Mouse (Mus musculus) liver, embryonic 11.5 days (tissue): Measurements from ENCODE around the gene Plscr4. TPM values are rescaled to one million over a fixed set of nuclear protein-coding genes. Genes with fewer than 3 reads are reported as not detected.

Source experiments
- ATAC-seq: fragments of 200-750 bp; cut with Nextera tagmentation; replicated peaks from 2 replicates; pipeline ENCODE4 v1.8.0; 2017; ENCODE audit warnings: moderate number of reproducible peaks, mild to moderate bottlenecking, moderate TSS enrichment, moderate library complexity; ENCODE audit not compliant: low FRiP score
- DNase-seq: peaks from one replicate; pipeline ENCODE4 v3.0.0-alpha.2; 2017; ENCODE audit warnings: low spot score
- H3K27ac ChIP-seq: fragments of 300-500 bp; sonication (generic); 2 replicates; pipeline ENCODE4 v1.5.1; 2014; ENCODE audit warnings: mild to moderate bottlenecking, low read depth, low read length, control low read depth
- H3K27me3 ChIP-seq: fragments of 300-500 bp; sonication (generic); replicated peaks from 2 replicates; pipeline ENCODE4 v1.6.1; 2014; ENCODE audit warnings: low read length, mixed read lengths; ENCODE audit not compliant: control insufficient read depth, insufficient read depth
- H3K36me3 ChIP-seq: fragments of 300-500 bp; sonication (generic); 2 replicates; pipeline ENCODE4 v1.6.1; 2014; ENCODE audit warnings: mild to moderate bottlenecking, low read length, moderate library complexity, mixed read lengths; ENCODE audit not compliant: control insufficient read depth, insufficient read depth
- H3K4me1 ChIP-seq: fragments of 300-500 bp; sonication (generic); replicated peaks from 2 replicates; pipeline ENCODE4 v1.6.1; 2014; ENCODE audit warnings: low read length, mixed read lengths; ENCODE audit not compliant: control insufficient read depth, insufficient read depth
- H3K4me2 ChIP-seq: fragments of 300-500 bp; sonication (generic); 2 replicates; pipeline ENCODE4 v1.6.1; 2014; ENCODE audit warnings: mild to moderate bottlenecking, control low read depth, moderate library complexity
- H3K4me3 ChIP-seq: fragments of 300-500 bp; sonication (generic); 2 replicates; pipeline ENCODE4 v1.5.1; 2014; ENCODE audit warnings: low read depth, low read length, control low read depth
- H3K9ac ChIP-seq: fragments of 300-500 bp; sonication (generic); 2 replicates; pipeline ENCODE4 v1.6.1; 2014; ENCODE audit warnings: low read depth, low read length, control low read depth
- H3K9me3 ChIP-seq: fragments of 300-500 bp; sonication (generic); 2 replicates; pipeline ENCODE4 v1.6.1; 2016; ENCODE audit warnings: low read length, inconsistent platforms, mixed read lengths; ENCODE audit not compliant: control insufficient read depth
- WGBS: fragments of 180-500 bp; shearing (Covaris S2); extraction: QIAGEN DNeasy Blood & Tissue Kit; methylation state at CpG from one replicate; pipeline ENCODE4 v1.1.7; 2014; 5-methylcytosine and 5-hydroxymethylcytosine counted together
- polyA plus RNA-seq: library from polyadenylated mRNA; unstranded; fragments of >200 nt; fragmentation: Nextera tagmentation; extraction: Ambion mirVana; gene quantifications from 2 replicates; pipeline ENCODE4 v1.2.1, GENCODE M21; 2014

The Plscr4 gene
- polyA plus RNA-seq, 1 experiment from 2014 or later, result 0.77 TPM

DNA sequence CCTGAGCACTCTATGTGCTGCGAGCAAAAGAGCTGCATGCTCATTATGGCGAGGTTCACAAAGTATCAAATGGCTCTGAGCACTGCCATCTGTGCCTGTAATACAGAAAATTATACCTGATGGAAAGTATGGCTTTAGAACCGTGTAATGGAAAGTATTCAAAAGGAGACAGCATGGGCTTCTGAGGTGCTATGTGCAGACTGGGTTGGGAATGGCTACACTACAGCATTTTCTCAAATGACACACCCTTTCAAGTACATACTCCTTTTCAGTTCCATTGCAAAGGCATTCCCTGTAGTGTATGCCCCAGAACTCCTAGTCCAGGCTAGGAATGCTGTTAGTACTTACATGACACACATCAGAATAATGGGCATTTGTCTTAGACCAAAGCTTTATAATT is 72.9 kb downstream of the Plscr4 start:
- H3K4me2 ChIP-seq, result no peak overlapping the region
- ATAC-seq (no peak), DNase-seq (no peak)
- no peak overlapping the region for H3K9ac ChIP-seq
- no peak overlapping the region for H3K4me3 ChIP-seq
- no peaks in the 10 kb centered on the region for H3K36me3 ChIP-seq
- 72% methylated on average over 3 of the region's 3 CpGs for WGBS
- H3K4me1 ChIP-seq, result no peaks in the 10 kb centered on the region
- H3K9me3 ChIP-seq, result no peaks in the 10 kb centered on the region
- no peaks in the 10 kb centered on the region for H3K27me3 ChIP-seq
- H3K27ac ChIP-seq, result no peak overlapping the region

DNA sequence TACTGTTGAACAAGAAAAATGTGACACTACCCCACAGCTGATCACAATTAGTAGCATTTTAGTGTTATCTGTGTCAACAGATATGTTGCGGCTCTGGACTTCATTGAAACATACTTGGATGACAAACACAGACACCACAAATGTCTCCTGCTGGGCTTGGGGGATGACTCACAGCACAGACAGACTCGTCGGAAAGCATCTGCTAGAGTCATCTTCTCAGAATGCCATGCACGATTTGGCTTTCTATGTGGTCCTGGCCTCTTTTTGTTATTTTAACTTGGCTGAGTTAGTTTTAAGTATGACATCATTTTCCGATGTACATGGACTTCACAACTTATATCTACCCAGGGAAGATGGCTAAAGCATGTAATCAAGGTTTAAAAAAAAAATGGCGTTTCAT is 80.6 kb downstream of the Plscr4 start:
- DNase-seq (no peak), ATAC-seq (no peak)
- no peaks in the 10 kb centered on the region; the same call in 1 of the 2 replicates for H3K4me1 ChIP-seq
- H3K9ac ChIP-seq, result no peak overlapping the region
- no peaks in the 10 kb centered on the region for H3K36me3 ChIP-seq
- H3K9me3 ChIP-seq, result no peaks in the 10 kb centered on the region
- WGBS, result 70% methylated on average over 6 of the region's 6 CpGs
- no peak overlapping the region for H3K27ac ChIP-seq
- H3K4me2 ChIP-seq, result no peak overlapping the region
- no peaks in the 10 kb centered on the region; the same call in 1 of the 2 replicates for H3K27me3 ChIP-seq
- H3K4me3 ChIP-seq, result no peak overlapping the region

DNA sequence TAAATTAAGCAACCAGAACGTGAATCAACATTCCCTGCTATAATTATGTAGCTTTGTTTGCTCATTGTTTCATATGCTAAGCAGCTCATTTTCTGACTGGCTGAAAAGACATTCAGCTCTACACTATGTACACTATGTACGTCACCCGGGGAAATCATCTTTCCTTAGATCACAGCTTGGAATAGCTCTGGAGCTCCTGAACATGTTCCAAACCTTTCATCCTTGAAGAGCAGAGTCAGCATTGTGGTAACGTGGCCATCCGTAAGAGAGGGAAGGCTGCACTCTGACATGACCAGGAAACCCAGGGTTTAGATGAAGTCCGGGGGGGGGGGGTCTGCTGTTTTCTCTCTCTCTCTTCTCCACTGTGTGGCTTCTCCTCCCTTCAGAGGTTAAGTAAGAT is 81.0 kb downstream of the Plscr4 start:
- H3K9me3 ChIP-seq, result no peaks in the 10 kb centered on the region
- ATAC-seq (no peak), DNase-seq (no peak)
- H3K4me1 ChIP-seq, result no peaks in the 10 kb centered on the region; the same call in 1 of the 2 replicates
- H3K27me3 ChIP-seq, result no peaks in the 10 kb centered on the region; the same call in 1 of the 2 replicates
- 76% methylated on average over 6 of the region's 6 CpGs for WGBS
- no peak overlapping the region for H3K27ac ChIP-seq
- H3K4me3 ChIP-seq, result no peak overlapping the region
- H3K36me3 ChIP-seq, result no peaks in the 10 kb centered on the region
- no peak overlapping the region for H3K4me2 ChIP-seq
- no peak overlapping the region for H3K9ac ChIP-seq

Other genes starting within 250 kb of the Plscr4 start
- 35.4 and 36.9 TPM in 2 replicates for gene Plscr1, start 207.6 kb upstream of the Plscr4 start, polyA plus RNA-seq
- 0.55 and 0.60 TPM in 2 replicates for gene Plscr2, start 181.8 kb upstream of the Plscr4 start, polyA plus RNA-seq
- gene 1700057G04Rik, start 148.0 kb upstream of the Plscr4 start, polyA plus RNA-seq, result not detected in 2 replicates
- 17.3 and 17.4 TPM in 2 replicates for gene Plod2, start 84.8 kb downstream of the Plscr4 start, polyA plus RNA-seq